Mouse (Mus musculus): ENCODE data around the gene Cyth3. TPM values are rescaled to one million over a fixed set of nuclear protein-coding genes. Genes with fewer than 3 reads are reported as not detected.

Gene Cyth3
- polyA plus RNA-seq, 1 experiment from 2014 or later, result 52.0 TPM

DNA sequence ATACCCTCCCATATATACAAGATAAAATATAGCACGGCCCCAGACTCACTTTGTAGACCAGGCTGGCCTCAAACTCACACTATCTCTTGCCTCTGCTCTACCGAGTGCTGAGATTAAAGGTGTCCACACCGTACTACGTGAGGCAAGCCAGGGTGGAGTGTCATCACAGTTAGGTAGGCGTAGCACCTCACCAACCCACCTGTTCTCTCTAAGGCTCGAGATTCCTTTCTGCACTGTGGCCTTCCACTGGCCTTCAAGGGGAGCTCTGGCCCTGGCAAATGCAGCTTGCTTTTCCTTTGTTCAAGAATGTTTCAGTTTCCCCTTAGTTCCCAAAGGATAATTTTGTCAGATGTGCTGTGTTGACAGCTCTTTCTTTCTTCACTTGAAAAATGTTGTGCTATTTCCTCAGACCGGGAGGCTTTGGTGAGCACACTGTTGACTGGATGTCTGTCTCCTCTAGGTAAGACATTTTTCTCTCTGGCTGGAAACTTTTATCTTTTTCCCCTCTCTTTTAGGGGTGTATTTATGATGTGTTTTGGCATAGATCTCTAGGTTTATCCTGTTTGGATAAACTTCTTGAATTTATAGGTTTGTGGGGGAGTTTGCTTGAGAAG lies 40.9 kb downstream of the Cyth3 start:
- Histone ChIP-seq H3K27ac (ENCODE audit: low read depth) (peak overlapping the region; percentile 79), H3K4me1 (ENCODE audit: insufficient read depth) (peaks cover 19% of the 10 kb centered on the region), H3K9ac (no peak overlapping the region), H3K9me3 (ENCODE audit: low read depth, low read length) (no peaks in the 10 kb centered on the region), H3K4me2 (no peak overlapping the region), H3K27me3 (ENCODE audit: insufficient read depth, low read length) (no peaks in the 10 kb centered on the region), H3K36me3 (ENCODE audit: insufficient read depth) (no peaks in the 10 kb centered on the region), H3K4me3 (ENCODE audit: low read depth, low read length) (no peak overlapping the region)
- TF ChIP-seq CTCF (IDR thresholded peaks at IDR 0.05; ENCODE audit: low read depth), result no peak
- peak; percentile 76 for DNase-seq
- ATAC-seq (ENCODE audit: insufficient read depth), result peak; percentile 72
- WGBS, result 37% methylated on average over 7 of the region's 7 CpGs

DNA sequence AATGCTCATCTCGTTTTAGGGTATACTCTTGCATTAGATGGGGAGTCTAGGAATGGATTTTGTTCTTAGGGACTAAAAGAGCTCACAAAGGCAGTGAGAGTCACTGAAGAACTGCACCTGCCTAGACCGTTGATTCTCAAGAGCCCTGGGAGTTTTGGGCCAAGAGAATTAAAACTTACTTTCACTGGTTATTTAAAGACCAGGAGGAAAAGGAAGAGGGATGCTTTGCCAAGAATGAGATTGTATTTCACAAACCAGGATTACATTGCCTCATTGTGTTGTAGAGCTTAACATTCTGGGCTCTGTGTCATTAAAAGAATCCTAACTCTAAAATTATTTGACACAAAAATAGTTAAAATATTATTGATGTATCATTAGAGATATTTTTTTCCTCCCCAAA lies 43.3 kb downstream of the Cyth3 start:
- H3K9ac ChIP-seq, result no peak overlapping the region
- no peaks in the 10 kb centered on the region for H3K9me3 ChIP-seq (ENCODE audit: low read depth, low read length)
- no peaks in the 10 kb centered on the region for H3K27me3 ChIP-seq (ENCODE audit: insufficient read depth, low read length)
- WGBS, result 67% methylated on average over 2 of the region's 2 CpGs
- H3K4me2 ChIP-seq, result no peak overlapping the region
- no peak for DNase-seq
- H3K27ac ChIP-seq (ENCODE audit: low read depth), result no peak overlapping the region
- H3K36me3 ChIP-seq (ENCODE audit: insufficient read depth), result no peaks in the 10 kb centered on the region
- H3K4me3 ChIP-seq (ENCODE audit: low read depth, low read length), result no peak overlapping the region
- H3K4me1 ChIP-seq (ENCODE audit: insufficient read depth), result peaks cover 23% of the 10 kb centered on the region
- no peak for TF ChIP-seq CTCF (IDR thresholded peaks at IDR 0.05; ENCODE audit: low read depth)
- no peak for ATAC-seq (ENCODE audit: insufficient read depth)

DNA sequence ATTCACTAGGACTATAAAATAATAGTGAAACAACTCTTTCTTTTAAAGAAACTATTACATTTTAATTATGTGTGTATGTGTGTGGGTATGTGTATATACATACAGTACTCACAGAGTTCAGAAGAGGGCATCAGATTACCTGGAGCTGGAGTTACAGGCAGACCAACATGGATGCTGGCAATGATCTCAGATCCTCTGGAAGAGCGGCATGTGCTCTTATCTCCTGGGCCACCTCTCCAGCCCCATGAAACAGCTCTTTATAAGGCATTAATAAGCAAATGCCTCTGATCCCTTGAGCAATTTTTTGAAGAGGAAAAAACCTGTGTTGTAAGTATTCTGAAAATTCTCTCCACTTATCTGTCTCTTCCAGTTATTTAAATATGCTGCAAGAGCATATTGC lies 43.8 kb downstream of the Cyth3 start:
- no peaks in the 10 kb centered on the region for H3K27me3 ChIP-seq (ENCODE audit: insufficient read depth, low read length)
- peaks cover 23% of the 10 kb centered on the region for H3K4me1 ChIP-seq (ENCODE audit: insufficient read depth)
- H3K4me2 ChIP-seq, result no peak overlapping the region
- H3K27ac ChIP-seq (ENCODE audit: low read depth), result no peak overlapping the region
- no peak for TF ChIP-seq CTCF (IDR thresholded peaks at IDR 0.05; ENCODE audit: low read depth)
- WGBS, result 91% methylated on average over 1 of the region's 1 CpGs
- DNase-seq (no peak), ATAC-seq (ENCODE audit: insufficient read depth) (no peak)
- no peaks in the 10 kb centered on the region for H3K36me3 ChIP-seq (ENCODE audit: insufficient read depth)
- no peak overlapping the region for H3K4me3 ChIP-seq (ENCODE audit: low read depth, low read length)
- no peaks in the 10 kb centered on the region for H3K9me3 ChIP-seq (ENCODE audit: low read depth, low read length)
- H3K9ac ChIP-seq, result no peak overlapping the region

DNA sequence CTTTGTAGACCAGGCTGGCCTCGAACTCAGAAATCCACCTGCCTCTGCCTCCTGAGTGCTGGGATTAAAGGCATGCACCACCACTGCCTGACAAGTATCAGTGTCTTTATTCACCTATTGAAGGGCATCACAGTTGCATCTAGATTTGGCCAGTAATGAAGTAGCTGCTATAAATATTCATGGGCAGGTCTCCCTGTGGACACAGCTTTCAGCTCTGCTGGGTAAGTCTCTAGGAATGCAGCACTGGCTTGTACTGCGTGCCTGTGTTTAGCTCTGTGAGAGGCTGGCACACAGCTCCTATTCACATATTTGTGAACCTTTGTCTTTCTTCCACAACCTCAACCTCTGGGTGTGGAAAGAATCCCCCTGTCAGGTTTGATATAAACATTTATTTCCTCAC lies 46.6 kb downstream of the Cyth3 start:
- Histone ChIP-seq H3K27me3 (ENCODE audit: insufficient read depth, low read length) (no peaks in the 10 kb centered on the region), H3K4me2 (no peak overlapping the region), H3K9ac (no peak overlapping the region), H3K4me3 (ENCODE audit: low read depth, low read length) (no peak overlapping the region), H3K36me3 (ENCODE audit: insufficient read depth) (no peaks in the 10 kb centered on the region), H3K27ac (ENCODE audit: low read depth) (no peak overlapping the region), H3K9me3 (ENCODE audit: low read depth, low read length) (no peaks in the 10 kb centered on the region), H3K4me1 (ENCODE audit: insufficient read depth) (peaks cover 13% of the 10 kb centered on the region)
- no peak for ATAC-seq (ENCODE audit: insufficient read depth)
- no peak for TF ChIP-seq CTCF (IDR thresholded peaks at IDR 0.05; ENCODE audit: low read depth)
- WGBS, result 59% methylated on average over 2 of the region's 2 CpGs
- DNase-seq, result no peak

DNA sequence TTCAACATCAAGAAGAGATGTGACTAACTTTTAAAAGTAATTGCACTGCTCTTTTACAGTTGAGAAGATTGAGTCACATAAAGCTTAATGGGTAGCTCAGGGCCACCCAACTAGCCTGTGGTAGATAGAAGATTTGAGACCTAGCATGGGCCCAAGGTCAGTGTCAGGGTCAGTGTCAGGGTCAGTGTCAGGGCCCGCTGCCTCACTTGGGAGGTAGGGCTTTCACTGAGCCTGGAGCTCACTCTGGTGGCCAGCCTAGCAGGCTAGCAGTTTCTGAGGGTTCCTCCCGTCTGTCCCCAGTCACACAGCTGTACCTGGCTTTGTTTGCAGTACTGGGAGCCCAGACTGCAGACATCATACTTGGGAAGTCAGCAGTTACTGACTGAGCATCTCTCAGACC lies 47.1 kb downstream of the Cyth3 start:
- no peak overlapping the region for H3K4me3 ChIP-seq (ENCODE audit: low read depth, low read length)
- WGBS, result 34% methylated on average over 2 of the region's 2 CpGs
- no peaks in the 10 kb centered on the region for H3K36me3 ChIP-seq (ENCODE audit: insufficient read depth)
- H3K27me3 ChIP-seq (ENCODE audit: insufficient read depth, low read length), result no peaks in the 10 kb centered on the region
- H3K9ac ChIP-seq, result no peak overlapping the region
- H3K4me2 ChIP-seq, result no peak overlapping the region
- TF ChIP-seq CTCF (IDR thresholded peaks at IDR 0.05; ENCODE audit: low read depth), result peak; percentile 40
- peaks cover 10% of the 10 kb centered on the region for H3K4me1 ChIP-seq (ENCODE audit: insufficient read depth)
- H3K27ac ChIP-seq (ENCODE audit: low read depth), result peak overlapping the region; percentile 19; the same call in 1 of the 2 replicates
- no peaks in the 10 kb centered on the region for H3K9me3 ChIP-seq (ENCODE audit: low read depth, low read length)
- ATAC-seq (ENCODE audit: insufficient read depth) (0 out of 2 replicates have a peak, but pooled peaks have one; percentile 13), DNase-seq (no peak)

DNA sequence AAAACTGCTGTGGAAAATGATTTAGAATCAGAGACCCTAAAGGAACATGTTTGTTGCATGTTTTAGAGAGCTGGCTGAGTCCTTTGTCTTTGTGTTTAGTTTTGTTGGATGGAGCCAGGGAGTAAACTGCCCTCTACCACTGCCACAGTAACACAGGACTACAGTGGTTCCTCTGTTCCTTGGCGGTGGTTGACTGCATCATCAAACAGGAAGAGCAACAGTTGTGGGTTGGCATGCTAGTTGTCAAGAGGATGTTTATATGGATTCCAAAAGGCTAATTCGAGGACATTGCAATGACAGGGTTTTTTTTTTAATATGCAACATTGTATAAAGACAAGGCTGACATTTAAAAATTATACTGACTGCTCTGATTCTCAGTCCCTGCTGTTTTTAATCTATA lies 47.6 kb downstream of the Cyth3 start:
- H3K4me2 ChIP-seq, result no peak overlapping the region
- ATAC-seq (ENCODE audit: insufficient read depth) (peak; percentile 60; the same call in 1 of the 2 replicates), DNase-seq (peak; percentile 57)
- H3K27me3 ChIP-seq (ENCODE audit: insufficient read depth, low read length), result no peaks in the 10 kb centered on the region
- H3K4me3 ChIP-seq (ENCODE audit: low read depth, low read length), result no peak overlapping the region
- 27% methylated on average over 2 of the region's 2 CpGs for WGBS
- H3K9me3 ChIP-seq (ENCODE audit: low read depth, low read length), result no peaks in the 10 kb centered on the region
- peak overlapping the region; percentile 19; the same call in 1 of the 2 replicates for H3K27ac ChIP-seq (ENCODE audit: low read depth)
- H3K9ac ChIP-seq, result no peak overlapping the region
- H3K4me1 ChIP-seq (ENCODE audit: insufficient read depth), result peaks cover 10% of the 10 kb centered on the region
- H3K36me3 ChIP-seq (ENCODE audit: insufficient read depth), result no peaks in the 10 kb centered on the region
- TF ChIP-seq CTCF (IDR thresholded peaks at IDR 0.05; ENCODE audit: low read depth), result no peak

DNA sequence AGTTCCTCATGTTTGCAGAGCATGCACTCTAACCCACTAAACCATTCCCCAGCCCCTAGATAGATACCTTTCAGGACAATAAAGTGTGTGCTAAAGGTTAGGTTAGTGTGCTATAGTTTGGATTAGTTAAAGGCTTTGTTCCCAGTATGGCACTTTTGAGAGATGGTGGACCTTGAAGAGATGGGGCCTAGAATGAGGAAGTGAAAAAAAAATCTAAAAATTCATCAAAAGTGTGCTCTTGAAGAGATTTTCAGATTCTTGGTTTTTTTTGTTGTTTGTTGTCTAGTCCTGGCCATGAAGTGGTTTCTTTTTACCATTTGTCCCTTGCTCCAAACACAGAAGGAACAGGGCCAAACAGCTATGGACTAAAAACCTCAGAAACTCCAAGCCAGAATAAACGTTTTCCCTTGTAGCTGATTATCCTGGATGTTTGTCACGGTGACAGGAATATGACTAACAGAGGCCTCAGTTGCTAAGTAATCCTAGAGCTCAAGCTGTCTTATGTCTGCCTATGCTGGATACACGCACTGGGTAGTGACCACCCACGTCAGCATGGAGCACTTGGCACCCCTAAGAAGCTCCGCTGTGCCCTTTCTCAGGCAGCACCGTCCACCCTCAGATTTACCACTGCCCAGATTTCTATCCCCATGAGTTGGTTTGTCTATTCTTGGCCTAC lies 48.6 kb downstream of the Cyth3 start:
- no peaks in the 10 kb centered on the region for H3K36me3 ChIP-seq (ENCODE audit: insufficient read depth)
- DNase-seq, result no peak
- peaks cover 4% of the 10 kb centered on the region; the same call in 1 of the 2 replicates for H3K4me1 ChIP-seq (ENCODE audit: insufficient read depth)
- no peak overlapping the region for H3K9ac ChIP-seq
- no peaks in the 10 kb centered on the region for H3K27me3 ChIP-seq (ENCODE audit: insufficient read depth, low read length)
- ATAC-seq (ENCODE audit: insufficient read depth), result no peak
- no peak overlapping the region for H3K4me3 ChIP-seq (ENCODE audit: low read depth, low read length)
- 69% methylated on average over 6 of the region's 6 CpGs for WGBS
- H3K4me2 ChIP-seq, result no peak overlapping the region
- H3K27ac ChIP-seq (ENCODE audit: low read depth), result no peak overlapping the region
- TF ChIP-seq CTCF (IDR thresholded peaks at IDR 0.05; ENCODE audit: low read depth), result no peak
- no peaks in the 10 kb centered on the region for H3K9me3 ChIP-seq (ENCODE audit: low read depth, low read length)
